Mouse (Mus musculus) spleen, adult 2 months (tissue): ENCODE results near the gene Slc25a54. TPM values are rescaled to one million over a fixed set of nuclear protein-coding genes. Genes with fewer than 3 reads are reported as not detected.

Experiments used
- DNase-seq, 2 experiments: peaks; one replicate each; pipeline versions ENCODE4 v3.0.0 to v3.0.0-alpha.2; 2012 to 2021; ENCODE audit warnings: low spot score in 2 of 2, low read depth in 1 of 2
- H3K27ac ChIP-seq: fragments of 200-500 bp; 2 replicates; pipeline ENCODE4 v1.5.1; 2012; ENCODE audit warnings: low read length, inconsistent platforms; ENCODE audit not compliant: insufficient read depth
- H3K27me3 ChIP-seq: fragments of 200-500 bp; 2 replicates; pipeline ENCODE4 v1.6.1; 2012; ENCODE audit warnings: mild to moderate bottlenecking, moderate library complexity, low read length, inconsistent platforms; ENCODE audit not compliant: control insufficient read depth, insufficient read depth
- H3K36me3 ChIP-seq: fragments of 200-500 bp; 2 replicates; pipeline ENCODE4 v1.6.1; 2012; ENCODE audit warnings: mild to moderate bottlenecking, low read length, inconsistent platforms; ENCODE audit not compliant: control insufficient read depth, insufficient read depth
- H3K4me1 ChIP-seq: fragments of 200-500 bp; 2 replicates; pipeline ENCODE4 v1.6.1; 2011; ENCODE audit warnings: inconsistent platforms; ENCODE audit not compliant: control insufficient read depth, insufficient read depth, insufficient read length
- H3K4me3 ChIP-seq: fragments of 200-500 bp; 2 replicates; pipeline ENCODE4 v1.5.1; 2011; ENCODE audit warnings: mild to moderate bottlenecking, inconsistent platforms; ENCODE audit not compliant: insufficient read depth, insufficient read length; ENCODE audit errors: extremely low read depth
- CTCF ChIP-seq: fragments of 200-500 bp; IDR thresholded peaks from 2 replicates; pipeline ENCODE4 v1.5.1; 2011; ENCODE audit warnings: mild to moderate bottlenecking, inconsistent platforms; ENCODE audit not compliant: insufficient read depth, insufficient read length, insufficient replicate concordance; ENCODE audit errors: extremely low read depth
- POLR2A ChIP-seq: fragments of 200-500 bp; IDR thresholded peaks from 2 replicates; pipeline ENCODE4 v1.6.1; 2011; ENCODE audit warnings: low read depth, low read length, inconsistent platforms
- WGBS: fragments of 180-500 bp; shearing (Covaris S2); methylation state at CpG from one replicate; pipeline ENCODE4 v1.1.7; 2018; 5-methylcytosine and 5-hydroxymethylcytosine counted together
- polyA plus RNA-seq: library from polyadenylated mRNA; depleted of rRNA; stranded (reverse); fragments of >200 nt; gene quantifications from 2 replicates; pipeline ENCODE4 v1.2.3, GENCODE M21; 2012; rRNA removed

Gene Slc25a54
- polyA plus RNA-seq: not detected in 2 replicates

GRCm38 (mm10) chr3:109080169-109080568 is at the start of gene Slc25a54:
TSS of gene Slc25a54 (plus strand) at chr3:109080469.
- TF ChIP-seq POLR2A (no peak), CTCF (no peak)
- H3K4me1 ChIP-seq: no peaks in the 10 kb centered on the region

GRCm38 (mm10) chr3:109030817-109031216 is 49.5 kb upstream of the Slc25a54 start:
- WGBS: 43% methylated on average over 6 of the region's 6 CpGs
- TF ChIP-seq POLR2A: no peak
- no peak for TF ChIP-seq CTCF
- Histone ChIP-seq H3K27me3 (no peaks in the 10 kb centered on the region), H3K27ac (no peak overlapping the region), H3K36me3 (no peaks in the 10 kb centered on the region), H3K4me1 (0 out of 2 replicates have a peak, but pooled peaks cover 3% of the 10 kb centered on the region), H3K4me3 (no peak overlapping the region)
- DNase-seq: no peak

More at GRCm38 (mm10) chr3:109080169-109080568, at the start of gene Slc25a54:
- WGBS: 97% methylated on average over 17 of the region's 17 CpGs
- no peak within 1 kb of the TSS for H3K27ac ChIP-seq
- H3K4me3 ChIP-seq: no peak within 1 kb of the TSS
- no peak for DNase-seq
- H3K27me3 ChIP-seq: no peaks in the 10 kb centered on the region
- H3K36me3 ChIP-seq: no peaks in the 10 kb centered on the region

DNA sequence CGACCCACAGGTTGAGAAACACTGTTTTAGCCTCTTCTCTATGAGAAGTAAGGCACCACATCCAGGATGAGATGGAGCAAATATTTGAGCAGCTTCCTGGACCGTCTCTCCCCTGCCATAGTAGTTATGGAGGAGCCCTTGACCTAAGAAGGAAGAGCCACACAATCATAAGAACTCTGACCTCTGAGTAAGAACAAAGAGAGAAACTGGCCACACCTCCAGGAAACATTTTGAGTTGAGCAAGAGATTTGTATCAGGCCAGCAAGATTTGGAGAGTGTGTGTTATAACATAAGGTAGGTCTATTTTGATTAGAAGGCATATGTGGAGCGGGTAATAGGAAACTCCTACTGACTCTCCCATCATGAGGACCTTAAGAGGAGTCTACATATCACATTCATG is 48.6 kb upstream of the Slc25a54 start:
- WGBS: 66% methylated on average over 3 of the region's 3 CpGs
- no peak overlapping the region for H3K4me3 ChIP-seq
- no peak for DNase-seq

DNA sequence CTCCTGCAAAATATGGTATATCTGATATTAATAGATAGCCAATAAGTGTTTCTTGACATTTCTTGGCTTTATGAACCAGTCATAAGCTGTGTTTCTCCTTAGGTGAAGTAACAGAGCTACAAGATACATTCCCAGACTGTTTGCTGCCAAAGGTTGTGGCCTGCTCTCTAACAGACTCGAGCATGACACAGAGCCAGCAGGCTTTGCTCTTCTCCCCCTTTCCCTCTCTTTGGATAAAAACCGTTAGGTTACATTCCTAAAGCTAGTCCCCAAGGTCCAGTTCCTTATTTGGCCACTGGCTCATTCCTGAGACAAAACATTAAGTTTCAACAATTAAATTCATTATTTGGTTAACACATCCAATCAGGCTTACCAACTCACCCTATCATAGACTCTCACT is 48.0 kb upstream of the Slc25a54 start:
- no peak overlapping the region for H3K4me3 ChIP-seq
- no peaks in the 10 kb centered on the region for H3K36me3 ChIP-seq
- 73% methylated on average over 2 of the region's 2 CpGs for WGBS
- H3K27me3 ChIP-seq: no peaks in the 10 kb centered on the region
- no peak overlapping the region for H3K27ac ChIP-seq
- TF ChIP-seq CTCF (no peak), POLR2A (no peak)
- H3K4me1 ChIP-seq: 0 out of 2 replicates have a peak, but pooled peaks cover 3% of the 10 kb centered on the region
- DNase-seq: no peak

More for the DNA sequence above, 48.6 kb upstream of the Slc25a54 start:
- H3K27me3 ChIP-seq: no peaks in the 10 kb centered on the region
- TF ChIP-seq POLR2A (no peak), CTCF (no peak)
- H3K4me1 ChIP-seq: 0 out of 2 replicates have a peak, but pooled peaks cover 3% of the 10 kb centered on the region
- H3K36me3 ChIP-seq: no peaks in the 10 kb centered on the region
- H3K27ac ChIP-seq: no peak overlapping the region

DNA sequence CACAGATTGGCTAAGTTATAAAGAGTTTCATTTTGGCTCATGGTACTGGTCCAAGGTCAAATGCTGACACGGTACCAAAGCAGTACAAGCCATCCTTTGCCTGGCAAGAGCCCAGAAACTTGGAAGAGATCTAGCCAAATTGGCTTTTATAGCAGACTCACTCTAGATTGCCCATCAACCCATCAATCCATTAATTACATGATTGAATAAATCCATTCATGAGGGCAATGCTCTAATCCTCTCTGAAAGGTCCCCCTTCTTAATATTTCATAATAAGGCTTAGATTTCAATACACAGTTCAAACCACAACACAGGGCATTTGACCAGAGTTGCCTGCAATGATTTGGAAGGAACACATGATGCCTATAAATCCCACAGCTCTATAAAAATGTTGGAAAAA is 45.9 kb upstream of the Slc25a54 start:
- DNase-seq: no peak
- Histone ChIP-seq H3K4me1 (0 out of 2 replicates have a peak, but pooled peaks cover 3% of the 10 kb centered on the region), H3K27me3 (no peaks in the 10 kb centered on the region), H3K36me3 (no peaks in the 10 kb centered on the region), H3K27ac (no peak overlapping the region), H3K4me3 (no peak overlapping the region)
- TF ChIP-seq CTCF: no peak
- TF ChIP-seq POLR2A: no peak
- 78% methylated on average over 1 of the region's 1 CpGs for WGBS

DNA sequence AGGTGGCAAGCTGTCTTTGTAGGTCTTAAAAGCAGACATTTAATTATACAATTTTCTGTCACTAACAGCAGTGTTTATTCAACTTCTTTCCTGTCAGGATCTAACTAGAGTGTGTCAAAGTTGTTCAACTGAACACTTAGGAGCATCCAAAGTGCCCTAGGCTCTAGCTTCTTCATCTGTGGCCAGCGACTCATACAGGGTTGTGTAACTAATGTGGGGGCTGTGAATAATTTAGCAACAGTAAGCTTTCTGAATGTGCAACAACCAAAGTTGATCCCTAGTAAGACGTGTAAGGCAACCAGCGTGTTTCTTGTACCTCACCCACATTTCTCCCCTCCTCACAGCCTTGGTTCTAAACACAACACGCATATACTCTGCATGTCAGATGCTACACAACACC is 39.4 kb upstream of the Slc25a54 start:
- H3K4me3 ChIP-seq: no peak overlapping the region
- no peaks in the 10 kb centered on the region for H3K36me3 ChIP-seq
- 84% methylated on average over 4 of the region's 4 CpGs for WGBS
- no peak for TF ChIP-seq CTCF
- no peak for TF ChIP-seq POLR2A
- no peaks in the 10 kb centered on the region for H3K27me3 ChIP-seq
- DNase-seq: no peak
- no peak overlapping the region for H3K27ac ChIP-seq
- no peaks in the 10 kb centered on the region for H3K4me1 ChIP-seq

- no peak for DNase-seq
- TF ChIP-seq POLR2A: no peak
- no peak for TF ChIP-seq CTCF
- Histone ChIP-seq H3K27me3 (no peaks in the 10 kb centered on the region), H3K27ac (no peak overlapping the region), H3K4me3 (no peak overlapping the region), H3K36me3 (no peaks in the 10 kb centered on the region), H3K4me1 (no peaks in the 10 kb centered on the region)
- 89% methylated on average over 7 of the region's 7 CpGs for WGBS
Observed at GRCm38 (mm10) chr3:109043395-109043794, 36.9 kb upstream of the Slc25a54 start.
